Mouse (Mus musculus): ENCODE results near the gene Rragc. TPM values are rescaled to one million over a fixed set of nuclear protein-coding genes. Genes with fewer than 3 reads are reported as not detected.
A peak's percentile ranks its signal among the peaks of the same experiment; 100 is the strongest.
"Not testable (repeated sequence)": the region's sequence is repeated elsewhere in the genome, so short reads cannot be mapped to it uniquely, and the experiment has no call there.

Rragc gene
- polyA plus RNA-seq, 1 experiment from 2014 or later, result 38.9 TPM

GRCm38 (mm10) chr4:123927961-123928360 lies 10.7 kb downstream of the Rragc start:
- H3K9me3 ChIP-seq (replicated peaks), result no peaks in the 10 kb centered on the region
- no peak overlapping the region for H3K4me3 ChIP-seq
- no peaks in the 10 kb centered on the region for H3K27me3 ChIP-seq (ENCODE audit: low read depth, poor library complexity, severe bottlenecking)
- no peak for DNase-seq (ENCODE audit: low spot score)
- H3K4me1 ChIP-seq, result no peaks in the 10 kb centered on the region
- H3K36me3 ChIP-seq, result peaks cover 94% of the 10 kb centered on the region
- H3K27ac ChIP-seq, result no peak overlapping the region

- peaks cover 92% of the 10 kb centered on the region for H3K36me3 ChIP-seq
- 93% methylated on average over 4 of the region's 4 CpGs for WGBS
- DNase-seq (ENCODE audit: low spot score), result no peak
- H3K4me3 ChIP-seq, result no peak overlapping the region
- no peaks in the 10 kb centered on the region for H3K4me1 ChIP-seq
- no peaks in the 10 kb centered on the region for H3K9me3 ChIP-seq (replicated peaks)
- no peak overlapping the region for H3K27ac ChIP-seq
- H3K27me3 ChIP-seq (ENCODE audit: low read depth, poor library complexity, severe bottlenecking), result no peaks in the 10 kb centered on the region
Observed at GRCm38 (mm10) chr4:123929994-123930393, 12.7 kb downstream of the Rragc start.

DNA sequence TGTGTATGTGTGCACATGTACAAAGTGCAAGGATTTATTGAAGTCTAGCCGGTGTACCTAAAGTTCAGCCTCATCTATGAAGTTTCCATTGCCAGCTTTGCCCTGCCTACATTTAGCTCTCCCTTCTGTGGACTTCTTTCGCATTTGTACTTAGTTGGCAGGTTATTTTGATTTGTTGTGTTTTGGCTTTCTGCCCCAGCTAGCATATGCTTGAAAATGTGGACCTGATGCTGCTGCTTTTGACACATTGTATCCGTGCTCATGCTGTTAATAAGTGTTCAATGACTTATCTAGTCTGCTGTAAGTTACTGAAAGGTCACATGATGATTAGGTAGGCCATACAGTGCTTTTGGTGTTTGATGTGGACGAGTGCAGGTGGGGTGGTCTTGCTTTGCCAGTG lies 17.1 kb downstream of the Rragc start:
- Histone ChIP-seq H3K4me3 (no peak overlapping the region), H3K27me3 (ENCODE audit: low read depth, poor library complexity, severe bottlenecking) (no peaks in the 10 kb centered on the region), H3K9me3 (replicated peaks) (no peaks in the 10 kb centered on the region), H3K36me3 (peaks cover 75% of the 10 kb centered on the region), H3K4me1 (no peaks in the 10 kb centered on the region), H3K27ac (no peak overlapping the region)
- 93% methylated on average over 4 of the region's 4 CpGs for WGBS
- no peak for DNase-seq (ENCODE audit: low spot score)

- Histone ChIP-seq H3K27ac (no peak overlapping the region), H3K27me3 (ENCODE audit: low read depth, poor library complexity, severe bottlenecking) (no peaks in the 10 kb centered on the region), H3K4me1 (no peaks in the 10 kb centered on the region), H3K9me3 (replicated peaks) (no peaks in the 10 kb centered on the region), H3K4me3 (no peak overlapping the region), H3K36me3 (peaks cover 58% of the 10 kb centered on the region)
- 92% methylated on average over 7 of the region's 7 CpGs for WGBS
- DNase-seq (ENCODE audit: low spot score), result no peak
Observed at GRCm38 (mm10) chr4:123936059-123936458, 18.8 kb downstream of the Rragc start.

DNA sequence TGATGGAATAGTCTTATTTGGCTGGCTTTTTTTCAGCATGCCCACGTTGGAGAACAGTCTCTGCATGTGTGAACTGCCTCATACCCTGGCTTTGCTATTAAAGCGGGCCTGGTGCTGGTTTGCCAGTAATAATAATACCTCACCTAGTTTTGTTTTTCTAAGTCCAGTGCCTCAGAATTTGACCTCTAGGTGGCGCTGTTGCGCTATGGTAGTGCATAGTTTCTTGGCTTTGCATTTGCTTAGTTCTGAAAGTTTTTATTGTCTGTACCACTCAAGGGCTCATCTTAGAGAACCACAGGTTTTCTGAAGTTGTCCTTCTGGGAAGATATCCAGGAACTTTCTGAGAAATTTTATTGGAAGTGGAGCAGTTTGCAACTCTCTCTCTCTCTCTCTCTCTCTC lies 22.6 kb downstream of the Rragc start:
- peak; percentile 84 for DNase-seq (ENCODE audit: low spot score)
- Histone ChIP-seq H3K9me3 (replicated peaks) (no peaks in the 10 kb centered on the region), H3K36me3 (peaks cover 23% of the 10 kb centered on the region), H3K4me3 (no peak overlapping the region), H3K27me3 (ENCODE audit: low read depth, poor library complexity, severe bottlenecking) (no peaks in the 10 kb centered on the region), H3K27ac (no peak overlapping the region), H3K4me1 (no peaks in the 10 kb centered on the region)
- 5% methylated on average over 4 of the region's 4 CpGs for whole genome bisulfite sequencing

DNA sequence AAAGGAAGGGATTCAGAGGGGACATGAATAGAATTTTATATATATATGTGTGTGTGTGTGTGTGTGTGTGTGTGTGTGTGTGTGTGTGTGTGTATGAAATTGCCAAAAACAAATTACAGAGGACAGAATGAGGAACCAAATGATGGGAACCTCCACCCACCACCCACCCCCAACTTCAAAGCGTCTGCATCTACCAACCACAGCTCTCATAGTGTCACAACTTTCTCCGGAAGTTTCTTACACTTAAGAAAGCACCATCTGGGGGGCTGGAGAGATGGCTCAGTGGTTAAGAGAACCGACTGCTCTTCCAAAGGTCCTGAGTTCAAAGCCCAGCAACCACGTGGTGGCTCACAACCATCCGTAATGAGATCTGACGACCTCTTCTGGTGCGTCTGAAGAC lies 23.6 kb downstream of the Rragc start:
- not testable (repeated sequence) for DNase-seq (ENCODE audit: low spot score); H3K27me3 ChIP-seq (ENCODE audit: low read depth, poor library complexity, severe bottlenecking); H3K4me3 ChIP-seq; H3K9me3 ChIP-seq (replicated peaks); H3K27ac ChIP-seq; H3K4me1 ChIP-seq
- H3K36me3 ChIP-seq, result peaks cover 13% of the 10 kb centered on the region
- WGBS, result 77% methylated on average over 7 of the region's 7 CpGs

- H3K4me1 ChIP-seq, result no peaks in the 10 kb centered on the region
- peaks cover 10% of the 10 kb centered on the region; the same call in 1 of the 2 replicates for H3K27me3 ChIP-seq (ENCODE audit: low read depth, poor library complexity, severe bottlenecking)
- DNase-seq (ENCODE audit: low spot score), result no peak
- no peaks in the 10 kb centered on the region for H3K36me3 ChIP-seq
- WGBS, result 88% methylated on average over 4 of the region's 4 CpGs
- no peak overlapping the region for H3K27ac ChIP-seq
- H3K9me3 ChIP-seq (replicated peaks), result no peaks in the 10 kb centered on the region
- H3K4me3 ChIP-seq, result no peak overlapping the region
Observed at GRCm38 (mm10) chr4:123946701-123947100, 29.5 kb downstream of the Rragc start.

- H3K27ac ChIP-seq, result no peak overlapping the region
- no peaks in the 10 kb centered on the region for H3K4me1 ChIP-seq
- H3K4me3 ChIP-seq, result no peak overlapping the region
- no peaks in the 10 kb centered on the region for H3K9me3 ChIP-seq (replicated peaks)
- H3K27me3 ChIP-seq (ENCODE audit: low read depth, poor library complexity, severe bottlenecking), result peaks cover 14% of the 10 kb centered on the region; the same call in 1 of the 2 replicates
- H3K36me3 ChIP-seq, result no peaks in the 10 kb centered on the region
- WGBS, result 69% methylated on average over 5 of the region's 5 CpGs
- no peak for DNase-seq (ENCODE audit: low spot score)
Observed at GRCm38 (mm10) chr4:123947149-123947548, 29.9 kb downstream of the Rragc start.

DNA sequence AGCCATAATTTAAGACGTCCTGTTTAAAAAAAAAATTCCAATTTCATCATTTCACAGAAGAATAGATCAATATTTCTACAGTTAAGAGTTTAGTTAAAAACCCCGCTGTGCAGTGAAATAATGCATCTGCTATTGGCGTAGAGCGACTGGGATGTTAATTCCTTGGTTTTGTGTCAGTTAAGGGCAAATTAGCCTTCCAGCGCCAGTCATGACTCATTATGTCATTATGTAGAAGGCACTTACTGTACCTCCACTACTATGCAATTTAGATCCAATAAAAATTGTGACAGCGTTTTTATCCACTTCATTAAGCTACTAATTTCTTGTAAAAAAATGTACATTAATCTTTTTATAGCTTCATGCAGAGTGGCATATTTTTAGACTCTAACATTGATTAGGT lies 31.7 kb downstream of the Rragc start:
- Histone ChIP-seq H3K9me3 (replicated peaks) (no peaks in the 10 kb centered on the region), H3K27me3 (ENCODE audit: low read depth, poor library complexity, severe bottlenecking) (peaks cover 22% of the 10 kb centered on the region; the same call in 1 of the 2 replicates), H3K27ac (no peak overlapping the region), H3K36me3 (no peaks in the 10 kb centered on the region), H3K4me1 (no peaks in the 10 kb centered on the region), H3K4me3 (no peak overlapping the region)
- 93% methylated on average over 6 of the region's 6 CpGs for WGBS
- no peak for DNase-seq (ENCODE audit: low spot score)

- no peak overlapping the region for H3K4me3 ChIP-seq
- peaks cover 22% of the 10 kb centered on the region; the same call in 1 of the 2 replicates for H3K27me3 ChIP-seq (ENCODE audit: low read depth, poor library complexity, severe bottlenecking)
- H3K4me1 ChIP-seq, result no peaks in the 10 kb centered on the region
- H3K27ac ChIP-seq, result no peak overlapping the region
- 84% methylated on average over 10 of the region's 10 CpGs for WGBS
- DNase-seq (ENCODE audit: low spot score), result no peak
- no peaks in the 10 kb centered on the region for H3K36me3 ChIP-seq
- H3K9me3 ChIP-seq (replicated peaks), result no peaks in the 10 kb centered on the region
Observed at GRCm38 (mm10) chr4:123949649-123950048, 32.4 kb downstream of the Rragc start.

DNA sequence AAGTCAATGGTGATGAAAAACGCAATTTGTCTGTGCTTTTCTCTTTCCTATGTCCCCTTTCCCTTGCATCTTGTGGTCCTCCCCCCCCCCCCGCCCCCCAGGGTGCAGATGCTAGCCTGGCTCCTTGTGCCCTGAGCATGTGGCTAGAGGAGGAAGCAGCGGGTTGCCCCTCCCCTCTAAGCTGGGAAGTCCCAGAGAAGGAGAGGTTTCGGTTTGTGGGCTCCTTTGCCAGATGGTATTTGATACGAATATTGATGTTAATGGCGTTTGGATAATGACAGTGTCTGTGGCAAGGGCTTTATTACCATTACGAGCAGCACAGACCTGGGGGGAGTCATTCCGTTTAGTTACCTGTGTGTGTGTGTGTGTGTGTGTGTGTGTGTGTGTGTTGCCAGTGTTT lies 34.8 kb downstream of the Rragc start:
- H3K9me3 ChIP-seq (replicated peaks), result no peaks in the 10 kb centered on the region
- WGBS, result 49% methylated on average over 8 of the region's 8 CpGs
- DNase-seq (ENCODE audit: low spot score), result no peak
- H3K4me1 ChIP-seq, result 0 out of 2 replicates have a peak, but pooled peaks cover 5% of the 10 kb centered on the region
- no peaks in the 10 kb centered on the region for H3K36me3 ChIP-seq
- H3K27ac ChIP-seq, result no peak overlapping the region
- no peak overlapping the region for H3K4me3 ChIP-seq
- peaks cover 40% of the 10 kb centered on the region for H3K27me3 ChIP-seq (ENCODE audit: low read depth, poor library complexity, severe bottlenecking)

- Histone ChIP-seq H3K9me3 (replicated peaks) (no peaks in the 10 kb centered on the region), H3K36me3 (no peaks in the 10 kb centered on the region), H3K4me3 (peak overlapping the region; percentile 38), H3K27ac (no peak overlapping the region), H3K4me1 (peaks cover 15% of the 10 kb centered on the region), H3K27me3 (ENCODE audit: low read depth, poor library complexity, severe bottlenecking) (peaks cover 53% of the 10 kb centered on the region)
- 9% methylated on average over 31 of the region's 31 CpGs for WGBS
- DNase-seq (ENCODE audit: low spot score), result peak; percentile 93
Observed at GRCm38 (mm10) chr4:123956703-123957491, 39.7 kb downstream of the Rragc start.

- no peaks in the 10 kb centered on the region for H3K36me3 ChIP-seq
- H3K27ac ChIP-seq, result no peak overlapping the region
Observed at GRCm38 (mm10) chr4:123957492-123957808, 40.2 kb downstream of the Rragc start.

DNA sequence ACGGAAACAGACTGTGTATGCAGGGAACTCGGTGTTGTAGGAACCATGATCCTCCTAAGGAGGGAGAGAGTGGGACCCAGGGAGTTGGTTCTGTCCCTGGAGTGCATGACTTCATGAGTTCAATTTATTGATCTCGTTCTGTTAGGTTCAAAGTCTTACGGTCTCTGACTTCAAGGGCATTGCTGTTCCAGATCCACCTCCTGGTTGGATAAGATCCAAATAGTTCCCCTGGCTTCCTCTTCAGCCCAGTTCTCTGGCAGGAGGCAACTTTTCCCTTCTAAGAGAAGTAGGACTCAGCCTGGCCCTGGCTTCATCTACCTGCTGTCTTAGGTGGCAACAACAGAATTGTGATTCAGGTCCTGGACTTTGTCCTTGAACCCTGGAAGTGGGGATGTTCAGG lies 40.6 kb downstream of the Rragc start:
- WGBS, result 74% methylated on average over 4 of the region's 4 CpGs
- Histone ChIP-seq H3K4me3 (no peak overlapping the region), H3K4me1 (peaks cover 15% of the 10 kb centered on the region), H3K27me3 (ENCODE audit: low read depth, poor library complexity, severe bottlenecking) (peaks cover 50% of the 10 kb centered on the region), H3K27ac (no peak overlapping the region), H3K36me3 (no peaks in the 10 kb centered on the region), H3K9me3 (replicated peaks) (no peaks in the 10 kb centered on the region)
- no peak for DNase-seq (ENCODE audit: low spot score)

More at GRCm38 (mm10) chr4:123957492-123957808, 40.2 kb downstream of the Rragc start:
- Histone ChIP-seq H3K9me3 (replicated peaks) (no peaks in the 10 kb centered on the region), H3K4me1 (peaks cover 15% of the 10 kb centered on the region), H3K4me3 (no peak overlapping the region), H3K27me3 (ENCODE audit: low read depth, poor library complexity, severe bottlenecking) (peaks cover 50% of the 10 kb centered on the region)
- 58% methylated on average over 4 of the region's 4 CpGs for WGBS
- DNase-seq (ENCODE audit: low spot score), result no peak
